Mouse (Mus musculus) stomach, postnatal 0 days (tissue): ENCODE data around the gene Ccdc36. TPM values are rescaled to one million over a fixed set of nuclear protein-coding genes. Genes with fewer than 3 reads are reported as not detected.

ENCODE experiments used
- ATAC-seq: fragments of 200-750 bp; cut with Nextera tagmentation; 2 replicates; pipeline ENCODE4 v1.8.0; 2017; ENCODE audit not compliant: low FRiP score, low TSS enrichment
- DNase-seq: peaks from one replicate; pipeline ENCODE4 v3.0.0-alpha.2; 2016; ENCODE audit warnings: low spot score
- H3K27ac ChIP-seq: fragments of 300-500 bp; sonication (generic); replicated peaks from 2 replicates; pipeline ENCODE4 v1.5.1; 2014; ENCODE audit warnings: mild to moderate bottlenecking, control low read depth
- H3K27me3 ChIP-seq: fragments of 300-500 bp; sonication (generic); 2 replicates; pipeline ENCODE4 v1.6.1; 2014; ENCODE audit warnings: low read length; ENCODE audit not compliant: control insufficient read depth, insufficient read depth
- H3K36me3 ChIP-seq: fragments of 300-500 bp; sonication (generic); 2 replicates; pipeline ENCODE4 v1.6.1; 2014; ENCODE audit warnings: low read length, mixed read lengths; ENCODE audit not compliant: control insufficient read depth, insufficient read depth
- H3K4me1 ChIP-seq: fragments of 300-500 bp; sonication (generic); replicated peaks from 2 replicates; pipeline ENCODE4 v1.6.1; 2014; ENCODE audit warnings: antibody characterized with exemption; ENCODE audit not compliant: control insufficient read depth, insufficient read depth
- H3K4me2 ChIP-seq: fragments of 300-500 bp; sonication (generic); replicated peaks from 2 replicates; pipeline ENCODE4 v1.6.1; 2014; ENCODE audit warnings: low read depth, mild to moderate bottlenecking, control low read depth, moderate library complexity
- H3K4me3 ChIP-seq: fragments of 300-500 bp; sonication (generic); 2 replicates; pipeline ENCODE4 v1.5.1; 2014; ENCODE audit warnings: low read depth, low read length, control low read depth
- H3K9ac ChIP-seq: fragments of 300-500 bp; sonication (generic); 2 replicates; pipeline ENCODE4 v1.6.1; 2014; ENCODE audit warnings: mild to moderate bottlenecking, low read length, control low read depth, mixed read lengths
- H3K9me3 ChIP-seq: fragments of 300-500 bp; sonication (generic); 2 replicates; pipeline ENCODE4 v1.6.1; 2016; ENCODE audit warnings: low read length; ENCODE audit not compliant: control insufficient read depth
- CTCF ChIP-seq: IDR thresholded peaks from 2 replicates; pipeline ENCODE4 v1.5.1; 2016; ENCODE audit warnings: antibody characterized with exemption, low read depth, mild to moderate bottlenecking, moderate library complexity
- EP300 ChIP-seq: optimal IDR thresholded peaks from 2 replicates; pipeline ENCODE3; 2016; ENCODE audit warnings: antibody characterized with exemption
- WGBS: fragments of 180-500 bp; shearing (Covaris S2); extraction: QIAGEN DNeasy Blood & Tissue Kit; methylation state at CpG from one replicate; pipeline ENCODE4 v1.1.7; 2014; 5-methylcytosine and 5-hydroxymethylcytosine counted together
- polyA plus RNA-seq: library from polyadenylated mRNA; unstranded; fragments of >200 nt; fragmentation: Nextera tagmentation; extraction: Ambion mirVana; gene quantifications from 2 replicates; pipeline ENCODE4 v1.2.1, GENCODE M21; 2015

Ccdc36 gene
- polyA plus RNA-seq, 1 experiment from 2014 or later: 0.41 TPM

DNA sequence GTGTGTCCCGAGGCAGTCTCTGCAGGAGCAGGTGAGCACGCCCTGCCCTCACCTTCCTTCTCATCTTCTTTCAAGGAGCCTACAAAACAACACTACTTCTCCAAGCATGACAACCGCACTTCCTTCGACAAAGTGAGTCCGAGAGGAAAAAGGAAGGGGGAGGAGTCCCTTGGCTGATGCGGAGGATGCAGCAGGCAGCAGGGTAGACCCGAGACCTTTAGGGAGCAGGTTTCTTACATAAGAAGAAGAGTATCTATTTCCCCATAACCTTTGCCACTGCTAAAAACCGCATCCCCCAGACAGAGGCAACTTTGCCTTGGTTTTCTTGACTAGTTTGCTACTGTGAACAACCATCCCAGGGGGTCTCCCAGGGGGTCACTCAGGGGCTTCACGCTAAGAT, 16.8 kb upstream of the Ccdc36 start:
- DNase-seq (no peak), ATAC-seq (no peak)
- Histone ChIP-seq H3K36me3 (no peaks in the 10 kb centered on the region), H3K4me1 (no peaks in the 10 kb centered on the region), H3K9ac (no peak overlapping the region), H3K9me3 (no peaks in the 10 kb centered on the region), H3K27me3 (no peaks in the 10 kb centered on the region), H3K27ac (no peak overlapping the region), H3K4me2 (no peak overlapping the region), H3K4me3 (no peak overlapping the region)
- 62% methylated on average over 9 of the region's 9 CpGs for WGBS
- TF ChIP-seq EP300: no peak
- no peak for TF ChIP-seq CTCF

DNA sequence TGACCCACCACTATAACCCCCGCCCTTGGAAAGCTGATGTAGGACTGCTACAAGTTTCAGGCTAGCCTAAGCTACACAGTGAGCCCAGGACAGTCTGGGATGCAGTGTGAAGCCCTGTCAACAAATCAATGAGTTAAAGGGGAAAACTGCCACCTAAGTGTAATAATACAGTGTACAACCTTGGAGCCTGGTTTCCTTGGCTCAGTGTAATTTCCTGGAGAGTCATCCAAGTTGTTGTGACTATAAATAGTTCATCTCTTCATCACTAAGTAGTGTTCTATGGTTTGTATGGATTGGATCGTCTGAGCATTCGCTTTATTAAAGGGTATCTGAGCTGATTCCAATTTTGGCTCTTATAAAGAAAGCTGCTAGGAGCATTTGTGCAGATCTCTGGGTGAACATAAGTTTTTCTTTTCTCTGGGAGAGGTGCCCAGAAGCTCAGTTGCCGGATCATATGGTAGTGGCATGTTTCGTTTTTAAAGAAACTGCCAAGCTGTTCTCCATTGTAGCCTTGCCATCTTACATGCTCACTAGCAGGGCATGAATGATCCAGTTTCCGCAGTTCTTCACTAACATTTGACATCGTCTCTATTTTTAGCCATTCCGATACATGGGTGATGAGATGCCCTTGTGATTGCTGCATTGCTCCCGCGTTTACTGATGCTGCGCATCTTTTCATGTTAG, 13.1 kb upstream of the Ccdc36 start:
- 70% methylated on average over 11 of the region's 11 CpGs for WGBS
- no peaks in the 10 kb centered on the region for H3K9me3 ChIP-seq
- TF ChIP-seq CTCF (no peak), EP300 (no peak)
- H3K9ac ChIP-seq: no peak overlapping the region
- H3K4me2 ChIP-seq: no peak overlapping the region
- no peak overlapping the region for H3K4me3 ChIP-seq
- DNase-seq (no peak), ATAC-seq (no peak; the same call in 1 of the 2 replicates)
- H3K27me3 ChIP-seq: no peaks in the 10 kb centered on the region
- H3K36me3 ChIP-seq: no peaks in the 10 kb centered on the region
- no peaks in the 10 kb centered on the region for H3K4me1 ChIP-seq
- no peak overlapping the region for H3K27ac ChIP-seq

DNA sequence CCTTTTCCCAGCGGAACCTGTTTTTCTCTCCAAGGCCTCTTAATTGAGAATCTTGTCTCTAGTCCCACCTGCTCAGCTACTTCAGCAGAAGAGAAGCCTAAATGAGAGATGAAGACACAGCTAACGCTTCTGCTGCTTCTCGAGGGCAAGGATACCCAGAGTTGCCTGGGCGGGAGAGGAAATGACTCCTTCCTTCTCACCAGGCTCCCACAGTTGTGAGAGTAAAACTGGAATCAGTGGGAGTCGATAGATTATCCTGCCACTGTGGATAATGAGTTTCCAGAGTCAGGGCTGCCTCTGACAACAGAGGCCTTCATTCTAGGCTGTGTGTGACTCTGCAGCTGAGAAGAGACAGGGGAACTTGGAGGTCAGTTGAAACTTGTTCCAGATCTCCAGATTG, 12.2 kb upstream of the Ccdc36 start:
- no peaks in the 10 kb centered on the region for H3K9me3 ChIP-seq

DNA sequence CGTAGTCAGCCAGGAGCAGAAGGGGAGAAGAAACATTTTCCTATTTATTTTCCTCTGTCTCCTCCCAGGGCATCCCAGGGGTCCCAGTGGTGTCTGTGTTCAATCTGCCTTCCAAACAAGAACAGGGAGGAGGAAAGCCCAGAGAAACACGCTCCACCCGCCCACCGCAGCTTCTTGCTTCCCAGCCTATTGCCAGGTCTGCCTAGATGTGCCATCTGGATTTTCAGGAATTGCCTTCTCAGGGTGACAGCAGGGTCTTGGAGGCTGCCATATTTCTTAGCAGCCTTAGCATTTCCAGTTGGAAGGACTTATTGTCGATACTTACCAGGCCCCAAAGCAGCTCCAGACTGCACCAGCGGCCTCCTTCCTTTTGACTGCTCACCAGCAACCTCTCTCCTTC, 10.9 kb upstream of the Ccdc36 start:
- no peaks in the 10 kb centered on the region for H3K27me3 ChIP-seq
- TF ChIP-seq CTCF (no peak), EP300 (no peak)
- WGBS: 78% methylated on average over 6 of the region's 6 CpGs
- no peaks in the 10 kb centered on the region for H3K36me3 ChIP-seq
- H3K9ac ChIP-seq: no peak overlapping the region
- ATAC-seq (no peak), DNase-seq (no peak)
- no peak overlapping the region for H3K4me3 ChIP-seq
- H3K4me1 ChIP-seq: no peaks in the 10 kb centered on the region
- H3K9me3 ChIP-seq: no peaks in the 10 kb centered on the region
- no peak overlapping the region for H3K4me2 ChIP-seq
- no peak overlapping the region for H3K27ac ChIP-seq

More for the DNA sequence above, 12.2 kb upstream of the Ccdc36 start:
- DNase-seq (no peak), ATAC-seq (no peak)
- Histone ChIP-seq H3K4me2 (no peak overlapping the region), H3K27me3 (no peaks in the 10 kb centered on the region), H3K9ac (no peak overlapping the region), H3K36me3 (no peaks in the 10 kb centered on the region), H3K4me1 (no peaks in the 10 kb centered on the region), H3K27ac (no peak overlapping the region), H3K4me3 (no peak overlapping the region)
- WGBS: 65% methylated on average over 5 of the region's 5 CpGs
- TF ChIP-seq CTCF (no peak), EP300 (no peak)

DNA sequence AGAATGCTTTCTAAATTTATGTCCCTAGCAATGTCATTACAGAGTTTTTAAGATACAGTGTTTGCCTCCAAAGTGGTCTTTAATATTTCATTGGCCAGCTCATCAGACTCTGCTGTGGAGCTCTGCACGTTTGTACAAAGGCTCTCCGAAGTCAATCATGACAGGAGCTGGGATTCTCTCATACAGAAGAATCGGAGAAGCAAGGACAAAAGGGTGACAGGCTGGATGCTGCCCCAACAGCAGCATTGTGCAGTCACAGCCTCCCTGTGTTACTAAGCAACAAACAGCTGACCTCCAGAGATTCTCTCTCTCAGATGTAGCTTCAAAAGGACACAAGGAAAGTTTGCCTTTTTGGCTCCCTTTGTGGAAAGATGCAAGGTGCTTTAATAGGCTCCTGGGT, 7.9 kb upstream of the Ccdc36 start, which contains the start of gene BC048562:
Gene BC048562 (plus strand): TSS at position 301 of the 400 bp plus-strand sequence.
- ATAC-seq: no peak
- Histone ChIP-seq H3K9ac (no peak within 1 kb of the TSS), H3K36me3 (no peaks in the 10 kb centered on the region), H3K27ac (no peak within 1 kb of the TSS), H3K9me3 (no peaks in the 10 kb centered on the region), H3K27me3 (no peaks in the 10 kb centered on the region), H3K4me3 (no peak within 1 kb of the TSS), H3K4me2 (no peak within 1 kb of the TSS), H3K4me1 (no peaks in the 10 kb centered on the region)
- WGBS: 63% methylated on average over 3 of the region's 3 CpGs
- DNase-seq: no peak
- TF ChIP-seq EP300: no peak
- no peak for TF ChIP-seq CTCF

DNA sequence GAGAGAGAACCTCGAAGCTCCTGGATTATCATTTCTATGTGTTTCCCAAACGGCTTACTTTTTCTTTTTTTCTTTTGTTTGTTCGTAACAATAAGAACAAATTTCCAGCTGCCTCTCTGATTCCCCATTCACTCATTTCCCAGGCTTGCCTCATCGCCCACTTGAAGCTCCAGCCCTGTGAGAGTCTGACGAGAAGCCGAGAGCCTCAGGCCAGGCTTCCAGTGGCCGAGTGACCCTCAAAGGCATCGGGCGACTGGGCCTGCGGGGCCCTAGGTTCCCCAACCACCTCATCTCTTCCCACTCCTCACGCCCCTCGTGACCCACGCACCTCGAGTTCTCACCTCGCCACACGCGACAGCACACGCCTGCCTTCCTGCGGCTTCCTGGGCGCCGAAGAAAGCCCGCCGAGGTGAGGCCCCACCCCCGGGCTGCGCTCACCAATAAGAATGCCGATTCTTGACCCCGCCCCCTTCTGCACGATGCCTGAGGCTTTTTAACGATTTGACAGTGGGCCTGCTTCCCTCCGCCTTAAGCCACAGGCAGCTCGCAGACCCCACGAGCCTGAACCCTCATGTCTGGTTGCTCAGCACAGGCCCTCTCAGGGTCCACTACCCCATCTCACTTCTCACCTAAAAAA, 3.3 kb upstream of the Ccdc36 start:
- Histone ChIP-seq H3K9ac (no peak overlapping the region), H3K9me3 (no peaks in the 10 kb centered on the region), H3K4me3 (peak overlapping the region; percentile 8), H3K4me2 (peak overlapping the region; percentile 24), H3K4me1 (no peaks in the 10 kb centered on the region), H3K27me3 (no peaks in the 10 kb centered on the region), H3K27ac (no peak overlapping the region), H3K36me3 (no peaks in the 10 kb centered on the region)
- DNase-seq (peak; percentile 50), ATAC-seq (peak; percentile 65; the same call in 1 of the 2 replicates)
- WGBS: 54% methylated on average over 32 of the region's 32 CpGs
- TF ChIP-seq CTCF: no peak
